Mouse (Mus musculus) liver, embryonic 15.5 days (tissue): ENCODE results near the gene Rom1. TPM values are rescaled to one million over a fixed set of nuclear protein-coding genes. Genes with fewer than 3 reads are reported as not detected.
A peak's percentile ranks its signal among the peaks of the same experiment; 100 is the strongest.
"Not testable (repeated sequence)": the region's sequence is repeated elsewhere in the genome, so short reads cannot be mapped to it uniquely, and the experiment has no call there.

Source experiments
- ATAC-seq: fragments of 200-750 bp; cut with Nextera tagmentation; 2 replicates; pipeline ENCODE4 v1.8.0; 2017; ENCODE audit warnings: moderate number of reproducible peaks, mild to moderate bottlenecking, moderate library complexity; ENCODE audit not compliant: insufficient read depth
- H3K27ac ChIP-seq: fragments of 300-500 bp; sonication (generic); replicated peaks from 2 replicates; pipeline ENCODE4 v1.5.1; 2015; ENCODE audit warnings: mild to moderate bottlenecking, inconsistent platforms
- H3K27me3 ChIP-seq: fragments of 300-500 bp; sonication (generic); 2 replicates; pipeline ENCODE4 v1.6.1; 2015; ENCODE audit warnings: mild to moderate bottlenecking, inconsistent platforms
- H3K36me3 ChIP-seq: fragments of 300-500 bp; sonication (generic); replicated peaks from 2 replicates; pipeline ENCODE4 v1.6.1; 2015; ENCODE audit warnings: moderate library complexity, mild to moderate bottlenecking, inconsistent platforms
- H3K4me1 ChIP-seq: fragments of 300-500 bp; sonication (generic); replicated peaks from 2 replicates; pipeline ENCODE4 v1.6.1; 2015; ENCODE audit warnings: inconsistent platforms
- H3K4me2 ChIP-seq: fragments of 300-500 bp; sonication (generic); 2 replicates; pipeline ENCODE4 v1.6.1; 2015; ENCODE audit warnings: moderate library complexity, mild to moderate bottlenecking, inconsistent platforms
- H3K4me3 ChIP-seq: fragments of 300-500 bp; sonication (generic); replicated peaks from 2 replicates; pipeline ENCODE4 v1.5.1; 2015; ENCODE audit warnings: mild to moderate bottlenecking, inconsistent platforms
- H3K9ac ChIP-seq: fragments of 300-500 bp; sonication (generic); 2 replicates; pipeline ENCODE4 v1.6.1; 2015; ENCODE audit warnings: moderate library complexity, mild to moderate bottlenecking, inconsistent platforms
- H3K9me3 ChIP-seq: fragments of 300-500 bp; sonication (generic); replicated peaks from 2 replicates; pipeline ENCODE4 v1.6.1; 2016; ENCODE audit warnings: inconsistent platforms
- WGBS: fragments of 180-500 bp; shearing (Covaris S2); methylation state at CpG from one replicate; pipeline ENCODE4 v1.1.7; 2015; ENCODE audit warnings: mixed read lengths; ENCODE audit not compliant: insufficient replicate concordance; 5-methylcytosine and 5-hydroxymethylcytosine counted together
- polyA plus RNA-seq: library from polyadenylated mRNA; unstranded; fragments of >200 nt; fragmentation: Nextera tagmentation; extraction: Ambion mirVana; gene quantifications from 2 replicates; pipeline ENCODE4 v1.2.1, GENCODE M21; 2015

The Rom1 gene
- polyA plus RNA-seq, 1 experiment from 2014 or later = 2.8 TPM

- WGBS = 71% methylated on average over 5 of the region's 5 CpGs
- H3K9ac ChIP-seq, H3K27me3 ChIP-seq, H3K9me3 ChIP-seq, H3K4me3 ChIP-seq, ATAC-seq: not testable (repeated sequence)
- Histone ChIP-seq H3K27ac (peak overlapping the region; percentile 90), H3K36me3 (peaks cover 36% of the 10 kb centered on the region), H3K4me1 (peaks cover 76% of the 10 kb centered on the region), H3K4me2 (peak overlapping the region; percentile 20; the same call in 1 of the 2 replicates)
Measured at GRCm38 (mm10) chr19:8896231-8896630, 32.9 kb downstream of the Rom1 start.

- 85% methylated on average over 9 of the region's 9 CpGs for WGBS
- peak overlapping the region; percentile 20 for H3K4me2 ChIP-seq
- 0 out of 2 replicates have a peak overlapping the region, but pooled peaks have one; percentile 20 for H3K27ac ChIP-seq
- H3K4me1 ChIP-seq = peaks cover 74% of the 10 kb centered on the region
- H3K4me3 ChIP-seq = no peak overlapping the region
- no peaks in the 10 kb centered on the region for H3K27me3 ChIP-seq
- peaks cover 40% of the 10 kb centered on the region for H3K36me3 ChIP-seq
- no peak overlapping the region for H3K9ac ChIP-seq
- no peak for ATAC-seq
- H3K9me3 ChIP-seq = no peaks in the 10 kb centered on the region
Measured at GRCm38 (mm10) chr19:8895397-8895960, 33.7 kb downstream of the Rom1 start.

GRCm38 (mm10) chr19:8892829-8893766 is 36.1 kb downstream of the Rom1 start, which contains the start of gene Ints5:
Gene Ints5, plus strand, starts transcription at chr19:8893005.
- Histone ChIP-seq H3K4me3 (peak within 1 kb of the TSS; percentile 95), H3K4me2 (peak within 1 kb of the TSS; percentile 78), H3K27me3 (no peaks in the 10 kb centered on the region), H3K9ac (peak within 1 kb of the TSS; percentile 96), H3K36me3 (peaks cover 48% of the 10 kb centered on the region), H3K27ac (peak within 1 kb of the TSS; percentile 93), H3K4me1 (peaks cover 71% of the 10 kb centered on the region), H3K9me3 (no peaks in the 10 kb centered on the region)
- peak; percentile 45 for ATAC-seq
- WGBS = 1% methylated on average over 54 of the region's 54 CpGs

GRCm38 (mm10) chr19:8888511-8889385 is 40.4 kb downstream of the Rom1 start, which contains the start of the genes 1810009A15Rik and Gm49416:
Gene 1810009A15Rik, plus strand, starts transcription at chr19:8888853.
Gene Gm49416, plus strand, starts transcription at chr19:8888926.
- Histone ChIP-seq H3K4me2 (peak within 1 kb of the TSS; percentile 78), H3K27ac (peak within 1 kb of the TSS; percentile 87), H3K4me3 (peak within 1 kb of the TSS; percentile 76), H3K36me3 (peaks cover 20% of the 10 kb centered on the region), H3K9me3 (no peaks in the 10 kb centered on the region), H3K27me3 (no peaks in the 10 kb centered on the region), H3K9ac (peak within 1 kb of the TSS; percentile 81), H3K4me1 (peaks cover 54% of the 10 kb centered on the region)
- WGBS = under 1% methylated on average over 58 of the region's 58 CpGs
- ATAC-seq = peak; percentile 89

GRCm38 (mm10) chr19:8887585-8888463 is 41.3 kb downstream of the Rom1 start:
- H3K4me1 ChIP-seq = peaks cover 46% of the 10 kb centered on the region
- WGBS = 9% methylated on average over 19 of the region's 19 CpGs
- ATAC-seq = no peak

GRCm38 (mm10) chr19:8886916-8887584 is 42.1 kb downstream of the Rom1 start:
- H3K27ac ChIP-seq = peak overlapping the region; percentile 75; the same call in 1 of the 2 replicates
- H3K36me3 ChIP-seq = peaks cover 20% of the 10 kb centered on the region
- no peaks in the 10 kb centered on the region for H3K9me3 ChIP-seq
- H3K9ac ChIP-seq = peak overlapping the region; percentile 81; the same call in 1 of the 2 replicates
- H3K4me3 ChIP-seq = peak overlapping the region; percentile 76
- peaks cover 40% of the 10 kb centered on the region for H3K4me1 ChIP-seq
- H3K4me2 ChIP-seq = peak overlapping the region; percentile 78
- WGBS = 25% methylated on average over 1 of the region's 1 CpGs
- H3K27me3 ChIP-seq = no peaks in the 10 kb centered on the region
- no peak for ATAC-seq

More at GRCm38 (mm10) chr19:8887585-8888463, 41.3 kb downstream of the Rom1 start:
- Histone ChIP-seq H3K9me3 (no peaks in the 10 kb centered on the region), H3K36me3 (peaks cover 20% of the 10 kb centered on the region), H3K27ac (peak overlapping the region; percentile 75), H3K27me3 (no peaks in the 10 kb centered on the region), H3K9ac (peak overlapping the region; percentile 81), H3K4me3 (peak overlapping the region; percentile 76), H3K4me2 (peak overlapping the region; percentile 78)

GRCm38 (mm10) chr19:8883616-8884015 is 45.5 kb downstream of the Rom1 start, which contains the start of the genes Lbhd1 and Gm49403:
Gene Lbhd1, plus strand, starts transcription at chr19:8883732.
Gene Gm49403, plus strand, starts transcription at chr19:8883930.
- peaks cover 3% of the 10 kb centered on the region; the same call in 1 of the 2 replicates for H3K36me3 ChIP-seq
- peaks cover 34% of the 10 kb centered on the region for H3K4me1 ChIP-seq
- WGBS = 65% methylated on average over 3 of the region's 3 CpGs
- no peak within 1 kb of the TSS for H3K4me2 ChIP-seq
- H3K27ac ChIP-seq = no peak within 1 kb of the TSS
- H3K9me3 ChIP-seq = no peaks in the 10 kb centered on the region
- ATAC-seq = no peak
- no peak within 1 kb of the TSS for H3K9ac ChIP-seq
- H3K27me3 ChIP-seq = no peaks in the 10 kb centered on the region
- no peak within 1 kb of the TSS for H3K4me3 ChIP-seq

- Histone ChIP-seq H3K27ac (no peak overlapping the region), H3K36me3 (peaks cover 15% of the 10 kb centered on the region), H3K4me1 (peaks cover 18% of the 10 kb centered on the region), H3K4me3 (peak overlapping the region; percentile 83), H3K27me3 (no peaks in the 10 kb centered on the region), H3K4me2 (peak overlapping the region; percentile 93), H3K9ac (peak overlapping the region; percentile 95; the same call in 1 of the 2 replicates), H3K9me3 (no peaks in the 10 kb centered on the region)
- 7% methylated on average over 3 of the region's 3 CpGs for WGBS
- no peak for ATAC-seq
Measured at GRCm38 (mm10) chr19:8881034-8881392, 48.1 kb downstream of the Rom1 start.

- H3K4me3 ChIP-seq = peak within 1 kb of the TSS; percentile 83
- WGBS = under 1% methylated on average over 42 of the region's 42 CpGs
- peak within 1 kb of the TSS; percentile 93 for H3K4me2 ChIP-seq
- peak within 1 kb of the TSS; percentile 95 for H3K9ac ChIP-seq
- peak; percentile 94 for ATAC-seq
- no peaks in the 10 kb centered on the region for H3K9me3 ChIP-seq
- peaks cover 18% of the 10 kb centered on the region for H3K4me1 ChIP-seq
- peaks cover 20% of the 10 kb centered on the region for H3K36me3 ChIP-seq
- H3K27me3 ChIP-seq = no peaks in the 10 kb centered on the region
- H3K27ac ChIP-seq = peak within 1 kb of the TSS; percentile 76
Measured at GRCm38 (mm10) chr19:8880311-8881033, 48.7 kb downstream of the Rom1 start, which contains the start of gene Uqcc3. Gene Uqcc3, minus strand, starts transcription at chr19:8880923.
